Mouse (Mus musculus): ENCODE measurements around the gene Slc27a4. TPM values are rescaled to one million over a fixed set of nuclear protein-coding genes. Genes with fewer than 3 reads are reported as not detected.

Gene Slc27a4
- polyA plus RNA-seq, 1 experiment: 8.0 TPM

- no peaks in the 10 kb centered on the region for H3K4me1 ChIP-seq (ENCODE audit: control insufficient read depth, insufficient read depth, insufficient read length, low read length)
- no peak overlapping the region for H3K4me3 ChIP-seq (ENCODE audit: insufficient read depth, low read depth, low read length)
- no peak overlapping the region for H3K27ac ChIP-seq (replicated peaks; ENCODE audit: low read depth, low read length)
Observed at GRCm38 (mm10) chr2:29858748-29859473, 56.5 kb downstream of the Slc27a4 start.

GRCm38 (mm10) chr2:29865125-29865524 is 62.7 kb downstream of the Slc27a4 start:
- Histone ChIP-seq H3K4me3 (ENCODE audit: insufficient read depth, low read depth, low read length) (no peak overlapping the region), H3K4me1 (ENCODE audit: control insufficient read depth, insufficient read depth, insufficient read length, low read length) (no peaks in the 10 kb centered on the region), H3K27ac (replicated peaks; ENCODE audit: low read depth, low read length) (no peak overlapping the region)

Other genes with a start within 250 kb of the Slc27a4 start
- gene Rapgef1, start 182.9 kb upstream of the Slc27a4 start, polyA plus RNA-seq (2012; ENCODE audit: insufficient read depth, insufficient read length, missing spikeins): 19.1 and 24.3 TPM in 2 replicates
- not detected in 2 replicates for gene Gm13420, start 50.9 kb upstream of the Slc27a4 start, polyA plus RNA-seq (2012; ENCODE audit: insufficient read depth, insufficient read length, missing spikeins)
- not detected in 2 replicates for gene Gm13547, start 43.3 kb upstream of the Slc27a4 start, polyA plus RNA-seq (2012; ENCODE audit: insufficient read depth, insufficient read length, missing spikeins)
- 19.0 and 24.0 TPM in 2 replicates for gene Coq4, start 15.1 kb upstream of the Slc27a4 start, polyA plus RNA-seq (2012; ENCODE audit: insufficient read depth, insufficient read length, missing spikeins)
- 11.3 and 18.0 TPM in 2 replicates for gene Trub2, start 14.1 kb upstream of the Slc27a4 start, polyA plus RNA-seq (2012; ENCODE audit: insufficient read depth, insufficient read length, missing spikeins)
- gene Urm1, start 17.4 kb downstream of the Slc27a4 start, polyA plus RNA-seq (2012; ENCODE audit: insufficient read depth, insufficient read length, missing spikeins): 15.8 and 34.2 TPM in 2 replicates
- 3.1 and 3.5 TPM in 2 replicates for gene Cercam, start 66.5 kb downstream of the Slc27a4 start, polyA plus RNA-seq (2012; ENCODE audit: insufficient read depth, insufficient read length, missing spikeins)
- gene Odf2, start 86.6 kb downstream of the Slc27a4 start, polyA plus RNA-seq (2012; ENCODE audit: insufficient read depth, insufficient read length, missing spikeins): 7.4 and 13.7 TPM in 2 replicates
- 13.1 and 20.3 TPM in 2 replicates for gene Gle1, start 132.8 kb downstream of the Slc27a4 start, polyA plus RNA-seq (2012; ENCODE audit: insufficient read depth, insufficient read length, missing spikeins)
- 81.3 and 132 TPM in 2 replicates for gene Sptan1, start 162.9 kb downstream of the Slc27a4 start, polyA plus RNA-seq (2012; ENCODE audit: insufficient read depth, insufficient read length, missing spikeins)
- 6.2 and 6.6 TPM in 2 replicates for gene Wdr34, start 246.2 kb downstream of the Slc27a4 start, polyA plus RNA-seq (2012; ENCODE audit: insufficient read depth, insufficient read length, missing spikeins)